Mouse (Mus musculus): ENCODE measurements around the gene Cyp4f17. TPM values are rescaled to one million over a fixed set of nuclear protein-coding genes. Genes with fewer than 3 reads are reported as not detected.
"Not testable (repeated sequence)": the region's sequence is repeated elsewhere in the genome, so short reads cannot be mapped to it uniquely, and the experiment has no call there.

Gene Cyp4f17
- total and polyA plus RNA-seq, 2 experiments from 2014 or later: 11.5 to 15.2 TPM

DNA sequence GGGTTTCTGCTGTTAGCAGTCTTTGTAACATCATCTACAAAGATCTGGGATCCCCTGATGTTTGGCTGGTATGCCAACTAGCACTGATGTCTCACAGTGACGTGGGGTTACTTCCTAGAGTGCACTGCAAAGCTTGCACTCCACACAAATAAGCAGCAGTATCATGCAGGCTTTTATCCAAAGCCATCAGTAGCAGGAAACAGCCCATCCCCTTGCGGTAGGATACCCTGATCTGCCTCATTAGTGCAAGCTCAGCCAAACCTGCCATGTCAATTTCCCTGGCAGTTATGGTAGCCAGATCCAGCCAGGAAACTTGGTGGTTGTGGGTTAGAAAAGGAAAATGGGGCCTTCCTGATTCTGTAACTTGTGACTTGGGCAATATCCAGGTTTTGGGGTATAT is 27.1 kb upstream of the Cyp4f17 start:
- no peaks in the 10 kb centered on the region for H3K4me1 ChIP-seq (ENCODE audit: insufficient read depth, low read length)
- no peak overlapping the region for H3K4me3 ChIP-seq (ENCODE audit: low read depth, low read length)
- no peak for DNase-seq (ENCODE audit: low spot score)
- no peaks in the 10 kb centered on the region for H3K36me3 ChIP-seq (ENCODE audit: insufficient read depth, low read length)
- H3K27me3 ChIP-seq (ENCODE audit: insufficient read depth, low read length): no peaks in the 10 kb centered on the region
- TF ChIP-seq CTCF (IDR thresholded peaks at IDR 0.05): no peak
- H3K9me3 ChIP-seq (ENCODE audit: low read length): no peaks in the 10 kb centered on the region
- no peak overlapping the region for H3K4me2 ChIP-seq (ENCODE audit: low read depth, low read length, poor library complexity, severe bottlenecking)
- 56% methylated on average over 2 of the region's 2 CpGs for WGBS
- H3K9ac ChIP-seq (replicated peaks; ENCODE audit: low read length, poor library complexity, severe bottlenecking): no peak overlapping the region
- ATAC-seq (ENCODE audit: low FRiP score): no peak
- no peak overlapping the region for H3K27ac ChIP-seq (ENCODE audit: low read depth, low read length)

DNA sequence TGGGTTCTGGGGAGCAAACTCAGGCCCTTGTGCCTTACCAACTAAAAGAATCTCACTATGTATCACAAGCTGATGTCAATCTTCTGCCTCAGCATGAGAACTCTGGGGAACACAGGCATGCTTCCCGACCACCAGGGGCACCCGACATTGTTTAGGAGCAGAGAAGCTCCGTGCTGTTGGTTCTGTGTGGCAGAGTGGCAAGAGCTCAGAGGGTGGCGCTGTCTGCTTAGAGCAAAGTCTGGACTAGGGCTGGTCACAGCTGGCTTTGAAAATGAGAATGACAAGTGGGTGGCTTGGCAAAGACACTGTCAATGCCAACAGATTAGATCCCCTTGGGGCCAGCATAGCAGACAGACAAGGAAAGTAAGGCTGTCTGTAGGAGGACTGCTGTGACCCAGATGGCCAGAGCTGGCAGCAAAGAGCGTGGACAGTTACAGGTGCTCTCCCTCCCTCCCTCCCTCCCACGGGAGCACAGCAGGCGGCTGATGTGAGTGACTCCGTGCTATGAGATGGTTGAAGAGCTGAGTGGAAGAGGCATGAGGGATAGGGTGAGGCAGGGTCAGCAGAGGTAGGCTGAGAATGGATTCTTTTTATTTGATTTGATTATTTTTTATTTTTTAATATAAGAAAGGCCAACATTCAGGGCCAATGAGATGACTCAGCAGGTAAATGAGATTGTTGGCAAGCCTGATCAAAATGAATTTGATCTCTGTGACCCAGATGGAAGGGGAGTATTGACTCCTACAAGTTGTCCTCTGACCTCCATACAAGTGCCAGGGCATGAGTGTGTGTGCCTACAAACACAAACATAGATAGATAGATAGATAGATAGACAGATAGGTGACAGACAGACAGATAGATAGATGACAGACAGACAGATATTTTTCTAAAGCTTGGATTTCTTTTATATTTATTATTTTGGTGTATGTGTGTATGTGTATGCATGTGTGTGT is 26.0 kb upstream of the Cyp4f17 start:
- H3K36me3 ChIP-seq (ENCODE audit: insufficient read depth, low read length): no peaks in the 10 kb centered on the region
- H3K4me3 ChIP-seq (ENCODE audit: low read depth, low read length): no peak overlapping the region
- DNase-seq (ENCODE audit: low spot score) (peak; percentile 67), ATAC-seq (ENCODE audit: low FRiP score) (0 out of 2 replicates have a peak, but pooled peaks have one; percentile 38)
- no peak overlapping the region for H3K4me2 ChIP-seq (ENCODE audit: low read depth, low read length, poor library complexity, severe bottlenecking)
- no peak overlapping the region for H3K27ac ChIP-seq (ENCODE audit: low read depth, low read length)
- H3K27me3 ChIP-seq (ENCODE audit: insufficient read depth, low read length): no peaks in the 10 kb centered on the region
- 9% methylated on average over 7 of the region's 8 CpGs for WGBS
- no peak overlapping the region for H3K9ac ChIP-seq (replicated peaks; ENCODE audit: low read length, poor library complexity, severe bottlenecking)
- H3K9me3 ChIP-seq (ENCODE audit: low read length): no peaks in the 10 kb centered on the region
- peak; percentile 64 for TF ChIP-seq CTCF (IDR thresholded peaks at IDR 0.05)
- no peaks in the 10 kb centered on the region for H3K4me1 ChIP-seq (ENCODE audit: insufficient read depth, low read length)

DNA sequence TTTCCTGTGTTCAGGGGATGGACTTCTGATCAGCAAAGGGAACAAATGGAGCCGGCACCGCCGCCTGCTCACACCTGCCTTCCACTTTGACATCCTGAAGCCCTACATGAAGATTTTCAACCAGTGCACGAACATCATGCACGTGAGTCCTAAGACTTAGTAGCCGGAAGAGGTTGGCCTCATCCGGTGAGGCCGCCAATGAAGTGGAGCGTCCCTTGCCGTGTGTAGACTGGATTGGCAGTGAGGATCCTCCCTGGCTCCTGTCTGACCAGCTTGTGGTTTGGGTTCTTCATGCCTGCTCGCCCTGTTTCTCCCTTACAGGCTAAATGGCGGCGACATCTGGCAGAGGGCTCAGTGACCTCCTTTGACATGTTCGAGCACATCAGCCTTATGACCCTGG is 24.1 kb upstream of the Cyp4f17 start:
- no peak for TF ChIP-seq CTCF (IDR thresholded peaks at IDR 0.05)
- H3K27me3 ChIP-seq (ENCODE audit: insufficient read depth, low read length): no peaks in the 10 kb centered on the region
- no peak overlapping the region for H3K4me3 ChIP-seq (ENCODE audit: low read depth, low read length)
- no peaks in the 10 kb centered on the region for H3K9me3 ChIP-seq (ENCODE audit: low read length)
- no peak for ATAC-seq (ENCODE audit: low FRiP score)
- WGBS: 88% methylated on average over 14 of the region's 14 CpGs
- no peaks in the 10 kb centered on the region for H3K4me1 ChIP-seq (ENCODE audit: insufficient read depth, low read length)
- no peaks in the 10 kb centered on the region for H3K36me3 ChIP-seq (ENCODE audit: insufficient read depth, low read length)
- H3K27ac ChIP-seq (ENCODE audit: low read depth, low read length): no peak overlapping the region
- H3K9ac ChIP-seq (replicated peaks; ENCODE audit: low read length, poor library complexity, severe bottlenecking): no peak overlapping the region
- H3K4me2 ChIP-seq (ENCODE audit: low read depth, low read length, poor library complexity, severe bottlenecking): no peak overlapping the region
- DNase-seq (ENCODE audit: low spot score): no peak

DNA sequence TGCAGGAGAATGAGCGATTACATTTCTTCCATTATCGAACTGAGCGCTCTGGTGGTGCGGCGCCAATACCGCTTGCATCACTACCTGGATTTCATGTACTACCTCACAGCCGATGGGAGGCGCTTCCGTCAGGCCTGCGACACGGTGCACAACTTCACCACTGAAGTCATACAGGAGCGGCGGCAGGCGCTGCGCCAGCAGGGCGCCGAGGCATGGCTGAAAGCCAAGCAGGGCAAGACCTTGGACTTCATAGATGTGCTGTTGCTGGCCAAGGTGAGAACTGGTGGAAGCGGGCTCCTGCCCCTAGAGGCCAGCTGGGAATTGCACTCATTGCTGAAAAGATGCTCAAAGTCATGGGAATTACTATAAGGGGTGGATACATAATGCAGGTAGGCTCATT is 22.6 kb upstream of the Cyp4f17 start:
- H3K36me3 ChIP-seq (ENCODE audit: insufficient read depth, low read length): no peaks in the 10 kb centered on the region
- H3K4me3 ChIP-seq (ENCODE audit: low read depth, low read length): peak overlapping the region; percentile 23
- 0 out of 2 replicates have a peak overlapping the region, but pooled peaks have one; percentile 13 for H3K9ac ChIP-seq (replicated peaks; ENCODE audit: low read length, poor library complexity, severe bottlenecking)
- no peaks in the 10 kb centered on the region for H3K4me1 ChIP-seq (ENCODE audit: insufficient read depth, low read length)
- no peaks in the 10 kb centered on the region for H3K27me3 ChIP-seq (ENCODE audit: insufficient read depth, low read length)
- H3K27ac ChIP-seq (ENCODE audit: low read depth, low read length): no peak overlapping the region
- peak; percentile 87 for TF ChIP-seq CTCF (IDR thresholded peaks at IDR 0.05)
- 17% methylated on average over 18 of the region's 18 CpGs for WGBS
- ATAC-seq (ENCODE audit: low FRiP score) (peak; percentile 83), DNase-seq (ENCODE audit: low spot score) (peak; percentile 83)
- H3K9me3 ChIP-seq (ENCODE audit: low read length): no peaks in the 10 kb centered on the region
- H3K4me2 ChIP-seq (ENCODE audit: low read depth, low read length, poor library complexity, severe bottlenecking): peak overlapping the region; percentile 41

DNA sequence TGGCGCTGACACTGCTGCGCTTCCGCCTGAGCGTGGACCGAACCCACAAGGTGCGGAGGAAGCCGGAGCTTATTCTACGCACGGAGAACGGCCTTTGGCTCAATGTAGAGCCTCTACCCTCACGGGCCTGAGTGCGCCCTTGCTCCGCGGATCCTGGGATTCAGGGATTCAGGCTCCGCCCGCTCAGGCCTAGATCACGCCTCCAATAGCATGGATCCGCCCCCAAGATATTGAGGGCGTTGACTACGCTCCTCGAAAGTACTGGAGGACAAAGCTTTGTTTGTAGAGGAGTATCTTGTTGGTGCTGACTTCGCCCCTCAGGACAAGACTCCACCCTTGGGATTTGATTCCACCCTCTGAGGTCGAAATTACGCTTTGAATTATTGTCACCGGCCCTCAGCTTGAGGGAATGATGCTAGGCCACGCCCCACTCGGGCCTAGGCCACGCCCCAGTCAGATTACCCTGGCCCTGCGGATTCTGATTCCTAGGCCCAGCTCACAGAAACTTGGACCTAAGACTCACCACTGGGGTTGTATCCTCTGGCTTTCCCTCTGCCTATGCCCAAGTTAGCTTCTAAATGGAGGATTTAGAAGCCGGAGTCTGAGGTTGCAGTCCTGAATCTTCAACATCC is 13.4 kb upstream of the Cyp4f17 start:
- ATAC-seq (ENCODE audit: low FRiP score) (0 out of 2 replicates have a peak, but pooled peaks have one; percentile 42), DNase-seq (ENCODE audit: low spot score) (peak; percentile 47)
- H3K27me3 ChIP-seq (ENCODE audit: insufficient read depth, low read length): no peaks in the 10 kb centered on the region
- H3K4me3 ChIP-seq (ENCODE audit: low read depth, low read length): peak overlapping the region; percentile 24; the same call in 1 of the 2 replicates
- no peak overlapping the region for H3K27ac ChIP-seq (ENCODE audit: low read depth, low read length)
- peak overlapping the region; percentile 48 for H3K4me2 ChIP-seq (ENCODE audit: low read depth, low read length, poor library complexity, severe bottlenecking)
- H3K9ac ChIP-seq (replicated peaks; ENCODE audit: low read length, poor library complexity, severe bottlenecking): no peak overlapping the region
- H3K9me3 ChIP-seq (ENCODE audit: low read length): no peaks in the 10 kb centered on the region
- no peak for TF ChIP-seq CTCF (IDR thresholded peaks at IDR 0.05)
- H3K36me3 ChIP-seq (ENCODE audit: insufficient read depth, low read length): no peaks in the 10 kb centered on the region
- WGBS: 9% methylated on average over 30 of the region's 30 CpGs
- H3K4me1 ChIP-seq (ENCODE audit: insufficient read depth, low read length): no peaks in the 10 kb centered on the region

DNA sequence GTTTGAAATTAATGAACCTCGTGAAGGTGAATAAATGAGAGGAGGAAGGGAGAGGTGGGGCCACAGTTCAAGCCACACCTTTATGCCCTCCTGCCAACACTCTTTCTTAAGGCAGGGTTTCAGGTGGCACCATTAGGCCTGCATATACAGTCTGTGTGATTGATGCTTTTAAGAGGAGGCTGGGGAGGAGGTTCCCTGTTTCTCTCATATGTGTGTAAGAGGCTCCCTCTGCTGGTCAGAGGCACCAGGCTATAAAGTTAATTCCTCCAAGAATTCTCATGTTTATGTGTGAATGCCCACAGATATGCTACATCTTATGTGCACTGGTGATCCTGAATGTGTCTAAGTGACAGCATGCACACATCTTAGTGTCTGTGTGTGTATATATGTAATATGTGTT is 11.2 kb upstream of the Cyp4f17 start:
- 76% methylated on average over 1 of the region's 1 CpGs for WGBS
- Histone ChIP-seq H3K9ac (replicated peaks; ENCODE audit: low read length, poor library complexity, severe bottlenecking) (no peak overlapping the region), H3K27me3 (ENCODE audit: insufficient read depth, low read length) (no peaks in the 10 kb centered on the region), H3K36me3 (ENCODE audit: insufficient read depth, low read length) (no peaks in the 10 kb centered on the region), H3K4me2 (ENCODE audit: low read depth, low read length, poor library complexity, severe bottlenecking) (no peak overlapping the region), H3K9me3 (ENCODE audit: low read length) (no peaks in the 10 kb centered on the region), H3K27ac (ENCODE audit: low read depth, low read length) (no peak overlapping the region), H3K4me1 (ENCODE audit: insufficient read depth, low read length) (no peaks in the 10 kb centered on the region), H3K4me3 (ENCODE audit: low read depth, low read length) (no peak overlapping the region)
- peak; percentile 96 for TF ChIP-seq CTCF (IDR thresholded peaks at IDR 0.05)
- DNase-seq (ENCODE audit: low spot score) (peak; percentile 90), ATAC-seq (ENCODE audit: low FRiP score) (peak; percentile 79)

DNA sequence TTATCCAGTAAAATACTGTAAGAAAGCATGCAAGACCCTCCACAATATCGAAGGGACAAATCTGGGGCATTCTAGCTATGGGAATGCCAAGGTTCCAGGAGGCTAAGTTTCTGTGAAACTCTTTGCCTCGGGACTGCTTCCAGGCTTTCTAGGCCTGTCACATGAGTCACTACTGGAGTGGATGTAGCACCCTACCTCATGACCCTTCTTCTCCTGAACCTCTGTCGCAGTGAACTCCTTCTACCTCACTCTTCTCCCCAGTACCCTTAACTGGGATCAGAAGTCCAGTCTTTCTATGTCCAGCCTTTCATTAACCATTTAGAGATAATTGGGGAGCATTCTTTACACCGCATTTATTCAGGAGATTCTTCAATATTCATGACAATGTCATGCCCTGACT is 5.3 kb upstream of the Cyp4f17 start:
- WGBS: 89% methylated on average over 4 of the region's 4 CpGs
- H3K9me3 ChIP-seq (ENCODE audit: low read length); H3K36me3 ChIP-seq (ENCODE audit: insufficient read depth, low read length); H3K27ac ChIP-seq (ENCODE audit: low read depth, low read length); H3K4me1 ChIP-seq (ENCODE audit: insufficient read depth, low read length); H3K4me2 ChIP-seq (ENCODE audit: low read depth, low read length, poor library complexity, severe bottlenecking); H3K27me3 ChIP-seq (ENCODE audit: insufficient read depth, low read length); DNase-seq (ENCODE audit: low spot score); H3K9ac ChIP-seq (replicated peaks; ENCODE audit: low read length, poor library complexity, severe bottlenecking); ATAC-seq (ENCODE audit: low FRiP score); H3K4me3 ChIP-seq (ENCODE audit: low read depth, low read length): not testable (repeated sequence)
